Mouse (Mus musculus) liver, embryonic 14 days (tissue): ENCODE results near the gene Gsx2. TPM values are rescaled to one million over a fixed set of nuclear protein-coding genes. Genes with fewer than 3 reads are reported as not detected.

Experiments used
- polyA plus RNA-seq: library from polyadenylated mRNA; depleted of rRNA; stranded (reverse); fragments of >200 nt; gene quantifications from 2 replicates; pipeline ENCODE4 v1.2.3, GENCODE M21; 2012; rRNA removed

The Gsx2 gene
- not detected in 2 replicates for polyA plus RNA-seq

DNA sequence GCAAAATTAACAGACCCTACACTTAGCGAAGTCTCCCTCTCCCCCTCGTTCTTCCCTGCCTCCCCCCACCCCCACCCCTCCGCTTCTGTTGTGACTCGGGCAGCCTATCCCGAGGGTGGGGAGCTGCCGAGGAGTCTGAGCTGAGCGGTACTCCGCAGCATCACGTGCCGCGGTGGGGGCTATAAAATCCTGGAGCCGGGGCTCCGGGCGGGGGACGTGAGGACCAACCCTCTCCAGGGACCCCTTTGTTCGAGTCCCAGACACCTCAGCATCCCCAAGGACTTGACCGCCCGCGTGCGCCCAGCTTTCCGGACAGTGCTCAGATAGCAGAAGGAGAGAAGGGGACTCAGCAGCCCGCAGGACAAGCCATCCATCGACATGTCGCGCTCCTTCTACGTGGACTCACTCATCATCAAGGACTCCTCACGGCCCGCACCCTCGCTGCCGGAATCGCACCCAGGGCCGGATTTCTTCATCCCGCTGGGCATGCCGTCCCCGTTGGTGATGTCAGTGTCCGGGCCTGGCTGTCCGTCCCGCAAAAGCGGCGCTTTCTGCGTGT is at the start of gene Gsx2:
TSS of gene Gsx2 (plus strand) at position 219 of the 559 bp plus-strand sequence.

GRCm38 (mm10) chr5:75044310-75044904 is 31.0 kb upstream of the Gsx2 start, which contains the start of gene Chic2:
TSS of gene Chic2 (minus strand) at chr5:75044774.

Other genes starting within 250 kb of the Gsx2 start
- 11.4 and 12.9 TPM in 2 replicates for gene Chic2, start 30.8 kb upstream of the Gsx2 start, polyA plus RNA-seq
- gene Pdgfra, start 76.7 kb downstream of the Gsx2 start, polyA plus RNA-seq, result 1.4 and 1.7 TPM in 2 replicates